Mouse (Mus musculus) limb, embryonic 12.5 days (tissue): ENCODE measurements around the gene Fes. TPM values are rescaled to one million over a fixed set of nuclear protein-coding genes. Genes with fewer than 3 reads are reported as not detected.
A peak's percentile ranks its signal among the peaks of the same experiment; 100 is the strongest.

Experiments used
- ATAC-seq: fragments of 200-750 bp; cut with Nextera tagmentation; 2 replicates; pipeline ENCODE4 v1.8.0; 2017; ENCODE audit warnings: low read depth, moderate TSS enrichment; ENCODE audit not compliant: insufficient number of reproducible peaks, insufficient read depth, low FRiP score, low TSS enrichment
- H3K27ac ChIP-seq: fragments of 300-500 bp; sonication (generic); 2 replicates; pipeline ENCODE4 v1.5.1; 2016; ENCODE audit warnings: mild to moderate bottlenecking, moderate library complexity
- H3K27me3 ChIP-seq: fragments of 300-500 bp; sonication (generic); 2 replicates; pipeline ENCODE4 v1.6.1; 2016; ENCODE audit warnings: mild to moderate bottlenecking, moderate library complexity
- H3K36me3 ChIP-seq: fragments of 300-500 bp; sonication (generic); 2 replicates; pipeline ENCODE4 v1.6.1; 2016; ENCODE audit warnings: mild to moderate bottlenecking, moderate library complexity
- H3K4me1 ChIP-seq: fragments of 300-500 bp; sonication (generic); replicated peaks from 2 replicates; pipeline ENCODE4 v1.6.1; 2016
- H3K4me2 ChIP-seq: fragments of 300-500 bp; sonication (generic); 2 replicates; pipeline ENCODE4 v1.6.1; 2016; ENCODE audit warnings: mild to moderate bottlenecking, moderate library complexity
- H3K4me3 ChIP-seq: fragments of 300-500 bp; sonication (generic); replicated peaks from 2 replicates; pipeline ENCODE4 v1.5.1; 2016; ENCODE audit warnings: mild to moderate bottlenecking
- H3K9ac ChIP-seq: fragments of 300-500 bp; sonication (generic); replicated peaks from 2 replicates; pipeline ENCODE4 v1.6.1; 2016; ENCODE audit warnings: mild to moderate bottlenecking, moderate library complexity
- H3K9me3 ChIP-seq: fragments of 300-500 bp; sonication (generic); 2 replicates; pipeline ENCODE4 v1.6.1; 2016; ENCODE audit warnings: mild to moderate bottlenecking, moderate library complexity
- WGBS: fragments of 180-500 bp; shearing (Covaris S2); methylation state at CpG from one replicate; pipeline ENCODE4 v1.1.7; 2016; 5-methylcytosine and 5-hydroxymethylcytosine counted together
- polyA plus RNA-seq: library from polyadenylated mRNA; unstranded; fragments of >200 nt; fragmentation: Nextera tagmentation; extraction: Ambion mirVana; gene quantifications from 2 replicates; pipeline ENCODE4 v1.2.1, GENCODE M21; 2016

Gene Fes
- polyA plus RNA-seq, 1 experiment from 2014 or later, result 11.0 TPM

DNA sequence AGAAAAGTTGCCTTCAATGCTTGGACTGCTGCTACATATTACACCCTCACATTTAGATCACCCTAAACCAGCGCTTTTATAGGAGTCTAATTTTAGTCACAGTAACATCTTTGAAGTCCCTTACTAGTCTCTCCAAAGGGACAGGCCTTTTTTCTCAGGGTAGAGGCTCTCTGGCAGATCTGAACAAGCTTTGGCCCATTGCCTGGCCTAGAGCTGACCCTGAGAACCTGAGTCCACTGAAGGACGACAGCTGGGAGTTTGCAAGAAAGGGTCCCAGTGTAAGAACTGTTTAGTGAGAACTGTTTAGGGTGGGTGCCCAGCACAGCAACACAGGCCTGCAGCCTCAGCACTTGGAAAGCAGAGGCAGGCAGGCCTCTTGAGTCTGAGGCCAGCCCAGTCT lies 22.0 kb downstream of the Fes start:
- Histone ChIP-seq H3K27ac (no peak overlapping the region), H3K4me3 (no peak overlapping the region), H3K4me1 (peaks cover 19% of the 10 kb centered on the region), H3K9me3 (no peaks in the 10 kb centered on the region), H3K4me2 (no peak overlapping the region), H3K27me3 (no peaks in the 10 kb centered on the region), H3K36me3 (peaks cover 74% of the 10 kb centered on the region), H3K9ac (no peak overlapping the region)
- ATAC-seq, result no peak
- 87% methylated on average over 2 of the region's 2 CpGs for WGBS

DNA sequence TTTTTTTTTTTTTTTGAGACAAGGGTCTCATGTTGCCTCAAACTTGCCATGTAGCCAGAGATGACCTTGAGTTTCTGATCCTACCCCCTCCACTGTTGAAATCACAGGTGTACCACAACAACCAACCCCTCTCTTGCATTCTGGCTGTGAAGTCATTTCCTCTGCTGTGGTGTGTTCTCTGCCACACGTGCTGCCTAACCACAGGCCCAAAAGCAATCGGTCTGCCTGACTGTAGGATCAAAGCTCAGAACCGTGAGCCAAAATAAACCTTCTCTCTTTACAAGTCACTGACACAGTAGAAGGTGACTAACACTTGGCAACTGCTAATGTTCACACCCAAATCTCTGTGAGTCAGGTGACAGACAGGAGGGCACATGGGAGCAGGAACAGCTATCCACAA lies 27.3 kb downstream of the Fes start:
- H3K36me3 ChIP-seq, result peaks cover 96% of the 10 kb centered on the region
- H3K27me3 ChIP-seq, result no peaks in the 10 kb centered on the region
- no peak overlapping the region for H3K27ac ChIP-seq
- no peak for ATAC-seq
- 56% methylated on average over 3 of the region's 3 CpGs for WGBS
- no peak overlapping the region for H3K4me2 ChIP-seq
- H3K9me3 ChIP-seq, result no peaks in the 10 kb centered on the region
- no peak overlapping the region for H3K4me3 ChIP-seq
- H3K4me1 ChIP-seq, result no peaks in the 10 kb centered on the region
- H3K9ac ChIP-seq, result no peak overlapping the region

DNA sequence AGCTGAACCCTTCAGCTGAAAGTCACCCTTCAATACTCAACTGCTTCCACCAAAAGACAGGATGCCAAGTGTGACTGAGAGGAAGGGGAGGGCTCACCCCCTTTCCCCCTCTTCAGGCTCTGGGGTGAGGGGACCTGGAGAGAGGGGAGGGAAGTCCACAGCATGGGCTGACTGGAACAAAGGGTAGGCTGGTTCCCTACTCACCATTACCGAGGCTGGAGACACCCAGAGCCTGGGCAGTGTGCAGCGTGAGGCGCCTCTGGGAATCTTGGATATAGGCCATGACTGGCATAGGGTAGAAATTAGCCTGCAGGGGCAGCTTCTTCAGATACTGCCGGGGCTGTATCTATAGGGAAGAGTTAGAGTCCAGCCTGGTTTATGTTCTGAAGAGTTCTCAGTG lies 29.7 kb downstream of the Fes start:
- peaks cover 93% of the 10 kb centered on the region for H3K36me3 ChIP-seq
- H3K9ac ChIP-seq, result no peak overlapping the region
- no peaks in the 10 kb centered on the region for H3K9me3 ChIP-seq
- H3K27me3 ChIP-seq, result no peaks in the 10 kb centered on the region
- H3K27ac ChIP-seq, result no peak overlapping the region
- no peak overlapping the region for H3K4me2 ChIP-seq
- no peaks in the 10 kb centered on the region for H3K4me1 ChIP-seq
- no peak for ATAC-seq
- WGBS, result 84% methylated on average over 4 of the region's 4 CpGs
- H3K4me3 ChIP-seq, result no peak overlapping the region

GRCm38 (mm10) chr7:80357156-80357555 lies 30.6 kb downstream of the Fes start:
- no peak for ATAC-seq
- no peak overlapping the region for H3K9ac ChIP-seq
- H3K27ac ChIP-seq, result peak overlapping the region; percentile 45; the same call in 1 of the 2 replicates
- no peaks in the 10 kb centered on the region for H3K27me3 ChIP-seq
- H3K4me2 ChIP-seq, result no peak overlapping the region
- no peak overlapping the region for H3K4me3 ChIP-seq
- WGBS, result 79% methylated on average over 8 of the region's 8 CpGs
- peaks cover 93% of the 10 kb centered on the region for H3K36me3 ChIP-seq
- no peaks in the 10 kb centered on the region for H3K4me1 ChIP-seq
- H3K9me3 ChIP-seq, result no peaks in the 10 kb centered on the region

DNA sequence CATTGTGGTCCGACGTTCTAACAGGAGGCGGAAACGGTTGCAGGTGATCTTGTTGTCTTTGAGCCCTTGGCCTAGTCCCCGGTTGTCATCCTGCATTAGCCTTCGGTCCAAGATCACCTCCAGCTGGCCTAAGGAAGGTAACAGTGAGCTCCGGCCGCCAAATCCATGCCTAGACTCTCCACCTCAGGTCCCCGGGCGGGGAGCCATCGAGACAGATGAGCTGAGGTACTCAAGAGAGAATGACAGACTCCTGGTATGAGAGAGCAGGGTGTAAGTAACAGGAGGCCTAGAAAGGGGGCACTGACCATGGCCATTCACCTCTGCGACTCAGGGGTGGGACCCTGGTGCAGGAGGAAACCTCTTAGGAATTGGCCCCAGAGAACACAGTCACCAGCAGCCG lies 31.4 kb downstream of the Fes start:
- Histone ChIP-seq H3K36me3 (peaks cover 91% of the 10 kb centered on the region), H3K9ac (no peak overlapping the region), H3K27me3 (no peaks in the 10 kb centered on the region), H3K9me3 (no peaks in the 10 kb centered on the region), H3K27ac (0 out of 2 replicates have a peak overlapping the region, but pooled peaks have one; percentile 45), H3K4me3 (no peak overlapping the region), H3K4me1 (no peaks in the 10 kb centered on the region), H3K4me2 (no peak overlapping the region)
- 89% methylated on average over 13 of the region's 13 CpGs for WGBS
- ATAC-seq, result no peak

- ATAC-seq, result no peak
- no peak overlapping the region; the same call in 1 of the 2 replicates for H3K9ac ChIP-seq
- no peak overlapping the region for H3K27ac ChIP-seq
- H3K27me3 ChIP-seq, result no peaks in the 10 kb centered on the region
- peaks cover 4% of the 10 kb centered on the region for H3K4me1 ChIP-seq
- H3K9me3 ChIP-seq, result no peaks in the 10 kb centered on the region
- no peak overlapping the region for H3K4me2 ChIP-seq
- peaks cover 73% of the 10 kb centered on the region for H3K36me3 ChIP-seq
- H3K4me3 ChIP-seq, result no peak overlapping the region
- WGBS, result 90% methylated on average over 8 of the region's 8 CpGs
These were observed 34.8 kb downstream of the Fes start for GRCm38 (mm10) chr7:80352920-80353319.

GRCm38 (mm10) chr7:80350808-80351207 lies 36.9 kb downstream of the Fes start:
- WGBS, result 76% methylated on average over 2 of the region's 2 CpGs
- H3K27me3 ChIP-seq, result no peaks in the 10 kb centered on the region
- H3K4me2 ChIP-seq, result no peak overlapping the region
- ATAC-seq, result no peak
- no peak overlapping the region for H3K27ac ChIP-seq
- H3K36me3 ChIP-seq, result peaks cover 52% of the 10 kb centered on the region
- no peak overlapping the region for H3K9ac ChIP-seq
- no peaks in the 10 kb centered on the region for H3K9me3 ChIP-seq
- no peak overlapping the region for H3K4me3 ChIP-seq
- H3K4me1 ChIP-seq, result peaks cover 21% of the 10 kb centered on the region

DNA sequence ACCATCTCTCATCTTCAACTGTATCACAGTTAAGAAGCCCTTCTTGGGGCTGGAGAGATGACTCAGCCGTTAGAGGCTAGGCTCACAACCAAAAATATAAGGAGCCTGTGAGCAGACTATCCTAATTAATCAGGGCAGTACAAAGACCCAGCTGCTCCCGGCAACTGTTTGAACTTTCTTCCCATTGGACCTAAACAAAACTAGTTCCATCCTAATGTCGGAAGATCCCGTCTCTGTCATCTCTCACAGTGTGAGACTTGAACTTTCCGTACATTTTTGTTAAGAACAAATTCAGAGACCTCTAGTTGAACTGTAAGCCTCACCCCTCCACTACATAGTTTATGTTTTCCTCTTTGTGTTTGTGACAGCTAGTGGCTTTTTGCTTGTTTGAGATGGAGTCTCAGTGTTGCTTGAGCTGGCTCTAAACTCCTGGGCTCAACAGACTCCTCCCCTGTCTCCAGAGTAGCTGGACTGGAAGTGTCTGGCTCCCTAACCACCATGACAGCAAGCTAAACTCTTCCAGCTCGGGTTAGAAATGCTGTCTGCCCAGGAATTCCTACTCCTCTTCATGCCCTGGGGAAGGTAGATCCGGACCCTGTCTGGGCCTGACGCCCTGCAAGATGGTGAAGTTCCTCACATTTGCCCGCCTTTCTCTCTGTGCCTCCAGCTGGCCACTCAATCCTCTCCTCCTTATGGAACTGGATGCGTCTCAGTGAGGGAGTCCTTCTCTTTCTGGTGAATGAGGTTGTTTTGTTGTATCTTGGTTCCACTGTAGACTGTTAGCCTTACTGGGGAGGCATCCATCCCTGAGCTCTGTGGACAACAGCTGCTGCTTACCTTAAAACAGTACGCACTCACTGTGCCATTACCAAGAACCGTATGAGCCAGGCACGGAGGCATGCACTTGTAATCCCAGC lies 39.8 kb downstream of the Fes start:
- Histone ChIP-seq H3K27me3 (no peaks in the 10 kb centered on the region), H3K9me3 (no peaks in the 10 kb centered on the region), H3K4me1 (peaks cover 26% of the 10 kb centered on the region), H3K4me2 (no peak overlapping the region), H3K27ac (peak overlapping the region; percentile 80), H3K4me3 (no peak overlapping the region), H3K36me3 (peaks cover 35% of the 10 kb centered on the region), H3K9ac (no peak overlapping the region)
- ATAC-seq, result no peak
- 53% methylated on average over 13 of the region's 13 CpGs for WGBS

DNA sequence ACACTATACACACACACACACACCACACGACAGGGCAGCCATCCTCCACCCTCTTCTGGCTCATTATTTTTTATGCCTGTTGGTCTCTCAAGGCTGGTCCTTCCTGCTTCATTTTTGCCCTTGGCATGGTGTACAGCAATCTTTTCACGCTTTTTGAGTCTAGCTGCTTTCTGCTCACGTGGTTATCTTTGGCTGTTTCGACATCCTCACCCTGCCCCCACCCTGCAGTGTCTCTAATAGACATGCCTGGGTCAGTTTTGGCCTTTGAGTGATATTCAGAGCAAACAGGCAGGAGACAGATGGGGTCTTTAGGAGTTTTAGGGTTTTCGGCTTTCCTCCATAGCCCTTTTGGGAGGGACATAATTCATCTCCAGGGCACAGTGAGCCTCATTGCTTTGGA lies 40.9 kb downstream of the Fes start:
- no peak for ATAC-seq
- H3K36me3 ChIP-seq, result peaks cover 25% of the 10 kb centered on the region

GRCm38 (mm10) chr7:80346173-80346572 lies 41.6 kb downstream of the Fes start:
- Histone ChIP-seq H3K4me1 (peaks cover 32% of the 10 kb centered on the region), H3K27me3 (no peaks in the 10 kb centered on the region), H3K4me3 (no peak overlapping the region), H3K4me2 (no peak overlapping the region), H3K36me3 (peaks cover 20% of the 10 kb centered on the region), H3K9ac (no peak overlapping the region), H3K9me3 (no peaks in the 10 kb centered on the region), H3K27ac (no peak overlapping the region)
- no peak for ATAC-seq
- 95% methylated on average over 9 of the region's 9 CpGs for WGBS

More for the DNA sequence above, 40.9 kb downstream of the Fes start:
- H3K4me1 ChIP-seq, result peaks cover 30% of the 10 kb centered on the region
- H3K9ac ChIP-seq, result no peak overlapping the region; the same call in 1 of the 2 replicates
- no peaks in the 10 kb centered on the region for H3K27me3 ChIP-seq
- H3K4me3 ChIP-seq, result no peak overlapping the region
- no peaks in the 10 kb centered on the region for H3K9me3 ChIP-seq
- 87% methylated on average over 5 of the region's 5 CpGs for WGBS
- H3K27ac ChIP-seq, result peak overlapping the region; percentile 50; the same call in 1 of the 2 replicates
- H3K4me2 ChIP-seq, result no peak overlapping the region

- Histone ChIP-seq H3K4me3 (peak overlapping the region; percentile 56), H3K36me3 (peaks cover 5% of the 10 kb centered on the region; the same call in 1 of the 2 replicates), H3K9ac (peak overlapping the region; percentile 78), H3K4me2 (peak overlapping the region; percentile 76), H3K27ac (peak overlapping the region; percentile 79), H3K4me1 (peaks cover 47% of the 10 kb centered on the region), H3K9me3 (no peaks in the 10 kb centered on the region), H3K27me3 (no peaks in the 10 kb centered on the region)
- 27% methylated on average over 19 of the region's 19 CpGs for WGBS
- ATAC-seq, result no peak
These were observed 44.3 kb downstream of the Fes start for GRCm38 (mm10) chr7:80343270-80344018.
